Mouse (Mus musculus) midbrain, embryonic 11.5 days (tissue): Measurements from ENCODE around the gene Myl6b. TPM values are rescaled to one million over a fixed set of nuclear protein-coding genes. Genes with fewer than 3 reads are reported as not detected.

Experiments
- ATAC-seq: fragments of 200-750 bp; cut with Nextera tagmentation; 2 replicates; pipeline ENCODE4 v1.8.0; 2017; ENCODE audit warnings: moderate TSS enrichment, moderate library complexity; ENCODE audit not compliant: low FRiP score
- DNase-seq: peaks from one replicate; pipeline ENCODE4 v3.0.0; 2015; ENCODE audit warnings: low spot score; ENCODE audit errors: missing footprints
- H3K27ac ChIP-seq: fragments of 300-500 bp; sonication (generic); 2 replicates; pipeline ENCODE4 v1.5.1; 2014; ENCODE audit warnings: low read depth, low read length
- H3K27me3 ChIP-seq: fragments of 300-500 bp; sonication (generic); 2 replicates; pipeline ENCODE4 v1.6.1; 2014; ENCODE audit warnings: mild to moderate bottlenecking, low read length, moderate library complexity, mixed read lengths; ENCODE audit not compliant: control insufficient read depth, insufficient read depth
- H3K36me3 ChIP-seq: fragments of 300-500 bp; sonication (generic); 2 replicates; pipeline ENCODE4 v1.6.1; 2014; ENCODE audit warnings: mild to moderate bottlenecking, low read length, moderate library complexity, mixed read lengths; ENCODE audit not compliant: control insufficient read depth, insufficient read depth
- H3K4me1 ChIP-seq: fragments of 300-500 bp; sonication (generic); 2 replicates; pipeline ENCODE4 v1.6.1; 2014; ENCODE audit warnings: low read length; ENCODE audit not compliant: control insufficient read depth, insufficient read depth
- H3K4me2 ChIP-seq: fragments of 300-500 bp; sonication (generic); 2 replicates; pipeline ENCODE4 v1.6.1; 2014; ENCODE audit warnings: mild to moderate bottlenecking, moderate library complexity
- H3K4me3 ChIP-seq: fragments of 300-500 bp; sonication (generic); 2 replicates; pipeline ENCODE4 v1.5.1; 2014; ENCODE audit warnings: low read depth, low read length
- H3K9ac ChIP-seq: fragments of 300-500 bp; sonication (generic); 2 replicates; pipeline ENCODE4 v1.6.1; 2014; ENCODE audit warnings: low read length
- H3K9me3 ChIP-seq: fragments of 300-500 bp; sonication (generic); 2 replicates; pipeline ENCODE4 v1.6.1; 2016; ENCODE audit warnings: low read length; ENCODE audit not compliant: control insufficient read depth
- WGBS: fragments of 180-500 bp; shearing (Covaris S2); extraction: QIAGEN DNeasy Blood & Tissue Kit; methylation state at CpG from one replicate; pipeline ENCODE4 v1.1.7; 2014; 5-methylcytosine and 5-hydroxymethylcytosine counted together
- microRNA-seq: library from miRNA; unstranded; fragments of <30 nt; microRNA quantifications from one replicate; pipeline ENCODE4, GENCODE M21; 2017
- polyA plus RNA-seq: library from polyadenylated mRNA; unstranded; fragments of >200 nt; fragmentation: Nextera tagmentation; extraction: Ambion mirVana; gene quantifications from 2 replicates; pipeline ENCODE4 v1.2.1, GENCODE M21; 2014

The Myl6b gene
- polyA plus RNA-seq, 1 experiment from 2014 or later = 3.4 TPM

DNA sequence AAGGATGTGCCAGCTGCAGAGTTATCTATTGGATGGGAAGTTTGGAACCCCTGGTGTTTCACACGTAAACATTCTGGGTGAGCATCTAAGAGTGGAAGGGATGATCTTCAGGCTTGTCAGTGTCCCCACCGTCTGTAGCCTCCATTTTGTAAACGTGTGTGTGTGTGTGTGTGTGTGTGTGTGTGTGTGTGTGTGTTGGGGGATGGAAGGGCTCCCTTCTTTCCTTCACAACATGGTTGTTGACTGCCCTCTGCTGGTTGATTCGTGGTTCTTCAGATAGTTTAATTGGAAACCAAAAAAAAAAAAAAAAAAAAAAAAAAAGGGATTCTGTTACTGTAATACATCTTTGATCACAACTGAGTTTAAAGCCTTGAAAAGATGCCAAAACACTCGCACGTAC lies 43.2 kb downstream of the Myl6b start:
- Histone ChIP-seq H3K27ac (no peak overlapping the region), H3K36me3 (no peaks in the 10 kb centered on the region), H3K4me3 (no peak overlapping the region), H3K4me1 (no peaks in the 10 kb centered on the region), H3K9ac (peak overlapping the region; percentile 12; the same call in 1 of the 2 replicates), H3K27me3 (no peaks in the 10 kb centered on the region), H3K9me3 (no peaks in the 10 kb centered on the region), H3K4me2 (peak overlapping the region; percentile 15; the same call in 1 of the 2 replicates)
- 5% methylated on average over 6 of the region's 6 CpGs for WGBS
- ATAC-seq (no peak), DNase-seq (peak; percentile 97)

DNA sequence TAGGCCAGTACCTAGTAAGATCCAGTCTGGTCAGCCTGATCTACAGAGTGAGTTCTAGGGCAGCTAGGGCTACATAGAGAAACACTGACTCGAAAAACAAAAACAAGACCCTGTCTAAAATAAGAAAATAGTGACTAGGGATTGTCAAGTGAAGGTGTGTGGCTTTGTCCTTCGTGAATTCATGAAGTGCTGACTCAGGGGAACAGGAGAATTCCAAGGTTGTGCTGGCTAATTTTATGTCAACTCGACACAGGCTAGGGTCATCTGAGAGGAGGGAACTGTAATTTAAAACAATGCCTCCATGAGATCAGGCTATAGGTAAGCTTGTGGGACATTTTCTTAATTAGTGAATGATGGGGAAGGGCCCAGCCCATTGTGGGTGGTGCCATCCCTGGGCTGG lies 44.0 kb downstream of the Myl6b start:
- Histone ChIP-seq H3K27me3 (no peaks in the 10 kb centered on the region), H3K9ac (no peak overlapping the region), H3K4me3 (no peak overlapping the region), H3K4me1 (no peaks in the 10 kb centered on the region), H3K27ac (no peak overlapping the region), H3K9me3 (no peaks in the 10 kb centered on the region), H3K4me2 (no peak overlapping the region), H3K36me3 (no peaks in the 10 kb centered on the region)
- 80% methylated on average over 3 of the region's 3 CpGs for WGBS
- DNase-seq (no peak), ATAC-seq (no peak)

DNA sequence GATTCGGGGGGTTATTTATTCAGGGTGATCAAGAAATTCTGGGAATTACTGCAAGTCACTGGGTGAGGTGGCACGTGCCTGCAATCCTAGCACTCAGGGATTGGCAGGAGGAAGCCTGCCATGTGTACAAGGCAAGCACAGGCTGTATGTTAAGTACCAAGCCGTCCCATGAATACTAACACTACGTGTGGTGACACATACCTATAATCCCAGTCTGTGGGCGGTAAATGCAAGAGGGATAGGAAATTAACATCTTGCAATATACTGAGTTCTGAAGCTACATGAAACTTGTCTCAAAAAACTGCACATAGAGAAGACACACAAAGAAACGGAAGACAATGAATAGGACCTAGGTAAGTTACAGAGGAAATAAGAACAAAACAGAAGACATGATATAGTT lies 47.5 kb downstream of the Myl6b start:
- no peak for ATAC-seq
- Histone ChIP-seq H3K9ac (no peak overlapping the region), H3K36me3 (no peaks in the 10 kb centered on the region), H3K4me1 (no peaks in the 10 kb centered on the region), H3K4me2 (no peak overlapping the region), H3K27me3 (no peaks in the 10 kb centered on the region), H3K9me3 (no peaks in the 10 kb centered on the region), H3K27ac (no peak overlapping the region), H3K4me3 (no peak overlapping the region)
- no peak for DNase-seq
- 88% methylated on average over 6 of the region's 6 CpGs for WGBS

DNA sequence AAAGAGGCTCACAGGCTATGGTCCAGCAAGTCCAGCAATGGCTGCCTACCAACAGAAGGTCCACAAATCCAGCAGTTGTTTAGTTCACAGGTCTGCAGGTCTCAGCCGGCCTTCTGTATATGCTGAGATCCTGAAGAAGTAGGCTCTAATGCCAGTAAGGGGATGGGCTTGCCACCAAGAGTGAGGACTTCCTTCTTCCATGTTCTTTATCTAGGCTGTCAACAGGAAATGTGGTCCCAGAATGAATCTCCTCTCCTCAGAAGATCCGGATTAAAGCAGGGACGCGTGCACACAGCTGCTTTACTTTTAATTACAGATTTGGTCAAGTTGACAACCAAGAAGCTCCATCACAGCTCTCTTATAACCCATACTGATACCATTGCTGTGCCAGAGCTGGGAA lies 53.1 kb downstream of the Myl6b start:
- H3K9me3 ChIP-seq = no peaks in the 10 kb centered on the region
- no peak overlapping the region for H3K4me3 ChIP-seq
- 90% methylated on average over 4 of the region's 4 CpGs for WGBS
- H3K27me3 ChIP-seq = no peaks in the 10 kb centered on the region
- no peak overlapping the region for H3K4me2 ChIP-seq
- no peak overlapping the region for H3K27ac ChIP-seq
- no peaks in the 10 kb centered on the region for H3K4me1 ChIP-seq
- peaks cover 3% of the 10 kb centered on the region for H3K36me3 ChIP-seq
- no peak overlapping the region for H3K9ac ChIP-seq
- DNase-seq (no peak), ATAC-seq (no peak)

DNA sequence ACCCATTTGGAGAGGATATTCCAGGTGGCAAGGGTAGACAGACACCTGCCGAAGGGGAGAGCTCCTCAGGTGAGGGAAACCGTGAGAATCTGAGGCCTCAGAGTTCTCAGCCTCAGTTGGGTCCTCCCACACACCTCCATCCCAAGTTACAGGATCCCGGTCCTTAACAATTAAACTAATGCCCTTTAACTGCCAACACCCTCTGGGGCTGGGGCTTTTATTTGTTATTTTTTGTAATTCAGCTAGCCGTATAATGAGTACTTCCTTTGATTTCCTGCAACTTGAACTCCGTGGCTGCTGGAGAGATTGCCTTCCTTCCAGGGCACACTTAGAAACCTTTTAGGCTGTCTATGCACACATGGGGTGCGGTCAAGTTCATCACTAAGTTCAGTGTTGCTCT lies 54.1 kb downstream of the Myl6b start:
- 80% methylated on average over 6 of the region's 6 CpGs for WGBS
- H3K4me3 ChIP-seq = no peak overlapping the region

More for the DNA sequence above, 54.1 kb downstream of the Myl6b start:
- H3K4me2 ChIP-seq = no peak overlapping the region
- no peak overlapping the region for H3K27ac ChIP-seq
- no peaks in the 10 kb centered on the region for H3K9me3 ChIP-seq
- DNase-seq (no peak), ATAC-seq (no peak)
- no peaks in the 10 kb centered on the region for H3K4me1 ChIP-seq
- H3K9ac ChIP-seq = no peak overlapping the region
- H3K36me3 ChIP-seq = peaks cover 3% of the 10 kb centered on the region
- no peaks in the 10 kb centered on the region for H3K27me3 ChIP-seq

Small RNA genes lying within 50 kb of the gene (microRNA-seq; reads per million reads assigned to microRNA genes)
- gene Mir6916 = not detected
- gene Mir8105 = 0.76 reads per million

Other genes with a start within 250 kb of the Myl6b start
- gene Apon, start 244.6 kb downstream of the Myl6b start, polyA plus RNA-seq = 0.22 and 0.57 TPM in 2 replicates
- gene Apof, start 230.0 kb downstream of the Myl6b start, polyA plus RNA-seq = not detected in 2 replicates
- gene Stat2, start 228.1 kb downstream of the Myl6b start, polyA plus RNA-seq = 14.9 and 16.7 TPM in 2 replicates
- gene Il23a, start 199.9 kb downstream of the Myl6b start, polyA plus RNA-seq = not detected in 2 replicates
- 37.2 and 37.5 TPM in 2 replicates for gene Pan2, start 195.3 kb downstream of the Myl6b start, polyA plus RNA-seq
- 222 and 239 TPM in 2 replicates for gene Cnpy2, start 176.2 kb downstream of the Myl6b start, polyA plus RNA-seq
- 236 and 248 TPM in 2 replicates for gene Cs, start 161.0 kb downstream of the Myl6b start, polyA plus RNA-seq
- gene Coq10a, start 129.7 kb downstream of the Myl6b start, polyA plus RNA-seq = 23.1 and 23.4 TPM in 2 replicates
- gene Ankrd52, start 121.6 kb downstream of the Myl6b start, polyA plus RNA-seq = 7.5 and 8.6 TPM in 2 replicates
- not detected in 2 replicates for gene Slc39a5, start 97.5 kb downstream of the Myl6b start, polyA plus RNA-seq
- 131 and 154 TPM in 2 replicates for gene Nabp2, start 87.2 kb downstream of the Myl6b start, polyA plus RNA-seq
- gene Rnf41, start 87.0 kb downstream of the Myl6b start, polyA plus RNA-seq = 43.1 and 43.8 TPM in 2 replicates
- 124 and 138 TPM in 2 replicates for gene Smarcc2, start 39.4 kb downstream of the Myl6b start, polyA plus RNA-seq
- gene Myl6, start 4.5 kb downstream of the Myl6b start, polyA plus RNA-seq = 683 and 746 TPM in 2 replicates
- 15.6 and 18.1 TPM in 2 replicates for gene Esyt1, start 27.2 kb upstream of the Myl6b start, polyA plus RNA-seq
- 16.0 and 19.0 TPM in 2 replicates for gene Zc3h10, start 49.1 kb upstream of the Myl6b start, polyA plus RNA-seq
- 2,670 and 2,991 TPM in 2 replicates for gene Rpl41, start 50.6 kb upstream of the Myl6b start, polyA plus RNA-seq
- 241 and 249 TPM in 2 replicates for gene Pa2g4, start 67.3 kb upstream of the Myl6b start, polyA plus RNA-seq
- 0.49 and 0.77 TPM in 2 replicates for gene Erbb3, start 91.0 kb upstream of the Myl6b start, polyA plus RNA-seq
- 588 and 638 TPM in 2 replicates for gene Rps26, start 128.1 kb upstream of the Myl6b start, polyA plus RNA-seq
- 3.8 and 4.2 TPM in 2 replicates for gene Ikzf4, start 147.3 kb upstream of the Myl6b start, polyA plus RNA-seq
- gene Suox, start 175.4 kb upstream of the Myl6b start, polyA plus RNA-seq = 12.5 and 12.7 TPM in 2 replicates
- gene Rab5b, start 197.6 kb upstream of the Myl6b start, polyA plus RNA-seq = 80.1 and 82.6 TPM in 2 replicates
- gene Pmel, start 205.5 kb upstream of the Myl6b start, polyA plus RNA-seq = 2.2 and 3.1 TPM in 2 replicates
- 98.9 and 99.1 TPM in 2 replicates for gene Cdk2, start 206.3 kb upstream of the Myl6b start, polyA plus RNA-seq
- gene Dgka, start 246.2 kb upstream of the Myl6b start, polyA plus RNA-seq = 5.4 and 5.7 TPM in 2 replicates
- gene Pym1, start 249.2 kb upstream of the Myl6b start, polyA plus RNA-seq = 43.5 and 48.1 TPM in 2 replicates